Mouse (Mus musculus): ENCODE data around the gene Sh3rf1. TPM values are rescaled to one million over a fixed set of nuclear protein-coding genes. Genes with fewer than 3 reads are reported as not detected.

Gene Sh3rf1
- total RNA-seq (2022): 10 to 100 TPM; 31.6 to 39.2 (median 33.9) TPM

GRCm38 (mm10) chr8:61223729-61224379, at the start of gene Sh3rf1:
Gene Sh3rf1 (plus strand): TSS chr8:61223872.
- DNase-seq (ENCODE audit: low spot score in 2 of 2): peak; percentile 60 to 61

GRCm38 (mm10) chr8:61173921-61174492, 49.7 kb upstream of the Sh3rf1 start:
- DNase-seq (ENCODE audit: low spot score in 2 of 2): no peak

- no peak for DNase-seq (ENCODE audit: low spot score in 2 of 2)
These were observed 47.8 kb upstream of the Sh3rf1 start for GRCm38 (mm10) chr8:61175876-61176275.

GRCm38 (mm10) chr8:61177680-61178593, 45.7 kb upstream of the Sh3rf1 start:
- DNase-seq (ENCODE audit: low spot score in 2 of 2): no peak

- DNase-seq (ENCODE audit: low spot score in 2 of 2): no peak
These were observed 45.0 kb upstream of the Sh3rf1 start for GRCm38 (mm10) chr8:61178594-61179140.

GRCm38 (mm10) chr8:61181592-61181991, 42.1 kb upstream of the Sh3rf1 start:
- no peak for DNase-seq (ENCODE audit: low spot score in 2 of 2)

GRCm38 (mm10) chr8:61182020-61182419, 41.7 kb upstream of the Sh3rf1 start:
- no peak for DNase-seq (ENCODE audit: low spot score in 2 of 2)

GRCm38 (mm10) chr8:61185274-61186198, 38.1 kb upstream of the Sh3rf1 start:
- no peak for DNase-seq (ENCODE audit: low spot score in 2 of 2)

- DNase-seq (ENCODE audit: low spot score in 2 of 2): no peak
These were observed 29.3 kb upstream of the Sh3rf1 start for GRCm38 (mm10) chr8:61194306-61194925.

GRCm38 (mm10) chr8:61200254-61200887, 23.3 kb upstream of the Sh3rf1 start:
- DNase-seq (ENCODE audit: low spot score in 2 of 2): no peak

- DNase-seq (ENCODE audit: low spot score in 2 of 2): no peak
These were observed 20.4 kb upstream of the Sh3rf1 start for GRCm38 (mm10) chr8:61203035-61203826.

GRCm38 (mm10) chr8:61206876-61207275, 16.8 kb upstream of the Sh3rf1 start:
- DNase-seq (ENCODE audit: low spot score in 2 of 2): no peak

- DNase-seq (ENCODE audit: low spot score in 2 of 2): no peak
These were observed 16.0 kb upstream of the Sh3rf1 start for GRCm38 (mm10) chr8:61207636-61208035.

- no peak for DNase-seq (ENCODE audit: low spot score in 2 of 2)
These were observed 15.0 kb upstream of the Sh3rf1 start for GRCm38 (mm10) chr8:61208719-61209118.

- DNase-seq (ENCODE audit: low spot score in 2 of 2): peak in 1 of 2 experiments; percentile 47
These were observed 12.8 kb upstream of the Sh3rf1 start for GRCm38 (mm10) chr8:61210836-61211235.

GRCm38 (mm10) chr8:61215081-61215819, 8.4 kb upstream of the Sh3rf1 start:
- DNase-seq (ENCODE audit: low spot score in 2 of 2): no peak

- DNase-seq (ENCODE audit: low spot score in 2 of 2): no peak
These were observed 6.7 kb upstream of the Sh3rf1 start for GRCm38 (mm10) chr8:61217017-61217416.

- peak; percentile 19 to 81 for DNase-seq (ENCODE audit: low spot score in 2 of 2)
These were observed 6.2 kb upstream of the Sh3rf1 start for GRCm38 (mm10) chr8:61217426-61217825.

All from left cerebral cortex, adult 8-10 months (tissue).